Mouse (Mus musculus): ENCODE measurements around the gene Dnph1. TPM values are rescaled to one million over a fixed set of nuclear protein-coding genes. Genes with fewer than 3 reads are reported as not detected.

Dnph1 gene
- polyA plus RNA-seq, 1 experiment, result 9.9 TPM

DNA sequence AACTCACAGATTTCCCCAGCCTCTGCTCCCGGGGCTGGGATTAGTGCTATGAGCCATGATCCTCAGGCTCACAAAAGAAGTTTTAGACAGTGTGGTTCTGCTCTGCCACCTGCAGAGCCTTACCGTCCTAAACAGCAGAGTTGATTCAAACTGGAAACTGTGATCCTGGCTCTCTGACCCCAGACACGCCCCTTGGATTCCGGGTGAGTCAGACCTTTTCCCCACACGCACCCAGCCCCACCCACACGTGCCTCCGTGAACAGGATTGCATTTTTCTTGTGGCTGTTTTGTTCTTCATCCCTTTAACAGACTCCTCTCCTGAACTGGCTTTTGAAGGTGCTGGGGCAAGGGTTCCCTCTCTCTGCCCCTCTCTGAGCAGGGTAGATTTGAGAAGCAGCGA lies 1.4 kb downstream of the Dnph1 start:
- TF ChIP-seq CTCF (IDR thresholded peaks at IDR 0.05; ENCODE audit: borderline replicate concordance, insufficient read depth, low read length) (no peak), POLR2A (IDR thresholded peaks at IDR 0.05; ENCODE audit: low read depth, low read length) (no peak)
- no peak overlapping the region for H3K27ac ChIP-seq (ENCODE audit: insufficient read depth, low read length)
- no peak overlapping the region for H3K4me3 ChIP-seq (ENCODE audit: insufficient read depth, low read length)
- peaks cover 8% of the 10 kb centered on the region for H3K4me1 ChIP-seq (ENCODE audit: control insufficient read depth, insufficient read depth, low read length)

DNA sequence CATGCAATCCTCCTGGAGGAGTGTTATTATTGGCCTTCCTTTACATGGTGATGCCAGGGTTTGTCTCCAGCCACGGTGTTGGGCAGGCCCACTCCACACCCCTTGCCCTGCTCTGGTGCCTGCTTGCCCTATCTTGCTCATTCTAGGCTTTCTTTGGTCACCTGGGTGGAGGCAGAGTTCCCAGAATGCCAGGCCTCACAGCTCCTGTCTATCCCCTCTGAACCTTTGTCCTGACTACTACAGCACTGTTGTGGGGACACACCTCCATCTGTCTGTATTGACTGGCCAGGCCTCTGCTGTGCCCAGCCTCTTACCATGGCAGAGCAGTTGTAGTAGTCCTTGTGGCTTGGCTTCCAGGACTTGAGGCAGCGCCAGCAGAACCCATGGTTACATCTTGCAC lies 6.3 kb downstream of the Dnph1 start:
- Histone ChIP-seq H3K27ac (ENCODE audit: insufficient read depth, low read length) (no peak overlapping the region), H3K4me3 (ENCODE audit: insufficient read depth, low read length) (no peak overlapping the region), H3K4me1 (ENCODE audit: control insufficient read depth, insufficient read depth, low read length) (peaks cover 6% of the 10 kb centered on the region)
- TF ChIP-seq POLR2A (IDR thresholded peaks at IDR 0.05; ENCODE audit: low read depth, low read length), result no peak
- TF ChIP-seq CTCF (IDR thresholded peaks at IDR 0.05; ENCODE audit: borderline replicate concordance, insufficient read depth, low read length), result no peak

DNA sequence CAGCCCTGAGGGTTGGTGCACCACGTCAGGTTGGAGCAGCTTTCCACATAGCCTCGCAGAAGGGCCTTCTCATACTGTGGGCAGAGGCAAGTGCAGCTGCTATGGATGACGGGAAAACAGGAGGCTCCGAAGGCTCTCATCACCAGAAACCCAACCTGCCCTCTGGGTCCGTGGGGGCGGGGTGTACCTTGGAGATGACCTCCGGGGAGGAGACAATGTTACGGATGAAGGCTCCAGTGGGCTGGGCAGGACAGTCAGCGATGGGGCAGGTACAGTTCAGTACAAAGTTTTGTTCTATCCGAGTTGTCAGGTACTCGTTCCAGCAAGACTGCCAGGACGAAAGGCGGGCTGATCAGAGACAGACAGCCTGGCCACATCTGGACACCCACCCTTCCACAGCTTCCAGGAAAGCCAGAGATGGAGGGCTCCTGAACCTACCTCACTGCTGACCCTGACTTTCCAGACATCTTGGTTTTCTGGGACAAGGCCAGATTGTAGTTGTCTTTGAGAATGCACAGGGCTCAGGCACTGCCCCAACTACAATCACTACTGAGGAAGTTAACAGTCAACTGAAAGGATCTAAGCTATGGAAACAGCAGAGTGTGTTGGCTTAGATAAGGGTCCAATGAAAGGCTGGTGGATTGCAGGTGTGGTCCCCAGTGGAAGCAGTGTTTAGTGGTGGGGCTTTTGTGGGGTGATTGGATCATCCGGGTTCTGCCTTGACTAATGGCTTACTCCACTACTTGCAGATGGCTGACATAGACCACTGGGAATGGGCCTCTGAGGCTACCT lies 7.5 kb downstream of the Dnph1 start:
- TF ChIP-seq CTCF (IDR thresholded peaks at IDR 0.05; ENCODE audit: borderline replicate concordance, insufficient read depth, low read length), result no peak
- no peak for TF ChIP-seq POLR2A (IDR thresholded peaks at IDR 0.05; ENCODE audit: low read depth, low read length)
- H3K4me1 ChIP-seq (ENCODE audit: control insufficient read depth, insufficient read depth, low read length), result no peaks in the 10 kb centered on the region

GRCm38 (mm10) chr17:46505617-46506016 lies 9.1 kb downstream of the Dnph1 start:
- Histone ChIP-seq H3K27ac (ENCODE audit: insufficient read depth, low read length) (no peak overlapping the region), H3K4me1 (ENCODE audit: control insufficient read depth, insufficient read depth, low read length) (no peaks in the 10 kb centered on the region), H3K4me3 (ENCODE audit: insufficient read depth, low read length) (no peak overlapping the region)
- TF ChIP-seq POLR2A (IDR thresholded peaks at IDR 0.05; ENCODE audit: low read depth, low read length) (no peak), CTCF (IDR thresholded peaks at IDR 0.05; ENCODE audit: borderline replicate concordance, insufficient read depth, low read length) (no peak)

More for the DNA sequence above, 7.5 kb downstream of the Dnph1 start:
- H3K4me3 ChIP-seq (ENCODE audit: insufficient read depth, low read length), result no peak overlapping the region
- no peak overlapping the region for H3K27ac ChIP-seq (ENCODE audit: insufficient read depth, low read length)

DNA sequence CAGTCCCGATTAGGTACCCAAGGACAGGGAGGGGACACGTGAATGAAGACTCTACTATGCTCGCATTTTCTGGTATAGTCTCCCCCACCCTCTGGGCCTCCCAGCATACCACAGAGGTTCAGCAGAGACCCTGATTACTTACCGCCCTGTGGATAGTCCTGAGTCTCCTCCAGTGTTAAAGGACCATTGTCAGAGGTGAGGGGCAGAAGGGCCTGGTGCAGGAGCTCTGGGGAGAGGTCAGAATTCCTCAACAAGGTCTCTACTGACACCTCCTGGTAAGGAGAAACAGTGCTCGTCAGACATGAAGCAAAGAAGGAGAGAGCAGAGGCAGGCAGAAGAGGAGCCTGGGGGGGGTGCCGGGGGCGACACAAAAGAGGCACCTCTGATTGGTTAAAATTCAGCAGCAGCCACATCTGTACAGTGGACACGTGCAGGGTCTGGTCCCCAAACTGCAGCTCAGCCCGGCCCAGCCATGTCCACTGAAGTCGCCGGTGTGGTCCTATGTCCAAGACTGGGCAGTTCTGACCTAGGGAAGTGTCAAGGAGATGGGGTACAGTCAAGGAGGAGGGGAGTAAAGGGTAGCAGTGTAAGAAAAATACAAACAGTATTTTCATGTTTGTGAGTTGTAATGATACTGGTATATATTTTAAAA lies 14.7 kb downstream of the Dnph1 start:
- TF ChIP-seq CTCF (IDR thresholded peaks at IDR 0.05; ENCODE audit: borderline replicate concordance, insufficient read depth, low read length), result no peak
- no peak for TF ChIP-seq POLR2A (IDR thresholded peaks at IDR 0.05; ENCODE audit: low read depth, low read length)
- Histone ChIP-seq H3K4me3 (ENCODE audit: insufficient read depth, low read length) (no peak overlapping the region), H3K27ac (ENCODE audit: insufficient read depth, low read length) (no peak overlapping the region), H3K4me1 (ENCODE audit: control insufficient read depth, insufficient read depth, low read length) (no peaks in the 10 kb centered on the region)

DNA sequence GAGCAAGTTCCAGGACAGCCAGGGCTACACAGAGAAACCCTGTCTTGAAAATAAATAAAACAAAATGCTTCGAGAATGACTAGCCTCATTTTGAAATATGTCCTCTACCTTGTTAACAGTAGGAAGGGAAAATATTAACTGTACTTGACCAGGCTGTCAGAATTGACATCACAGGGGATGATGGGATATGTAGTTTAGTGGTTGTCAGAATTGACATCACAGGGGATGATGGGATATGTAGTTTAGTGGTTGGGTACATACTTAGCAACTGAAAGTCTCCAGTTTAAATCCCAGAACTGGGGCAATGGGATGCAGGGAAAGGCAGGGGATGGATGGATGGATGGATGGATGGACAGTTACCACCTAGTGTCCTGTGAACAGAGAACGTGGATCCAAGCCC lies 16.8 kb downstream of the Dnph1 start:
- TF ChIP-seq CTCF (IDR thresholded peaks at IDR 0.05; ENCODE audit: borderline replicate concordance, insufficient read depth, low read length) (no peak), POLR2A (IDR thresholded peaks at IDR 0.05; ENCODE audit: low read depth, low read length) (no peak)
- H3K4me1 ChIP-seq (ENCODE audit: control insufficient read depth, insufficient read depth, low read length), result no peaks in the 10 kb centered on the region
- no peak overlapping the region for H3K27ac ChIP-seq (ENCODE audit: insufficient read depth, low read length)
- H3K4me3 ChIP-seq (ENCODE audit: insufficient read depth, low read length), result no peak overlapping the region

DNA sequence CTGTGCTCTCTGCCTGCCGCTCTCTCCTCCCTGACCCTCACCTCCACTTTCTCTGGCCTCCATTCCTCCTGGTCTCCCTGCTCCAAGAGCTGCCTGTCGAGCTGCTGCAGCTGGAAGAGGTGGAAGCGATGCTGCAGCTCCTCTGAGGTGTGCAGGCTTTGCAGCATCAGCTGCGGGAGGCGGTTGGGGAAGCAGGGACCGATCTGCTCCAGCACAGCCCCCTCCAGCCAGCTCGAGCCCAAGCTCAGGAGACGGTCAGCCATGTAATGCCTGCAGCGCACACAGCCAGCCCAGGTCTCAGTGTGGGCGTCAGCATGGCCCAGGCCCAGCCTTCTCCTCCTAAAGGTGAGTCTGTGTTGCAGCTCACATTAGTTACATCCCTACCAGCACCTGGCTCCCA lies 23.5 kb downstream of the Dnph1 start:
- Histone ChIP-seq H3K4me1 (ENCODE audit: control insufficient read depth, insufficient read depth, low read length) (peaks cover 9% of the 10 kb centered on the region), H3K27ac (ENCODE audit: insufficient read depth, low read length) (no peak overlapping the region), H3K4me3 (ENCODE audit: insufficient read depth, low read length) (no peak overlapping the region)
- TF ChIP-seq CTCF (IDR thresholded peaks at IDR 0.05; ENCODE audit: borderline replicate concordance, insufficient read depth, low read length) (no peak), POLR2A (IDR thresholded peaks at IDR 0.05; ENCODE audit: low read depth, low read length) (no peak)

DNA sequence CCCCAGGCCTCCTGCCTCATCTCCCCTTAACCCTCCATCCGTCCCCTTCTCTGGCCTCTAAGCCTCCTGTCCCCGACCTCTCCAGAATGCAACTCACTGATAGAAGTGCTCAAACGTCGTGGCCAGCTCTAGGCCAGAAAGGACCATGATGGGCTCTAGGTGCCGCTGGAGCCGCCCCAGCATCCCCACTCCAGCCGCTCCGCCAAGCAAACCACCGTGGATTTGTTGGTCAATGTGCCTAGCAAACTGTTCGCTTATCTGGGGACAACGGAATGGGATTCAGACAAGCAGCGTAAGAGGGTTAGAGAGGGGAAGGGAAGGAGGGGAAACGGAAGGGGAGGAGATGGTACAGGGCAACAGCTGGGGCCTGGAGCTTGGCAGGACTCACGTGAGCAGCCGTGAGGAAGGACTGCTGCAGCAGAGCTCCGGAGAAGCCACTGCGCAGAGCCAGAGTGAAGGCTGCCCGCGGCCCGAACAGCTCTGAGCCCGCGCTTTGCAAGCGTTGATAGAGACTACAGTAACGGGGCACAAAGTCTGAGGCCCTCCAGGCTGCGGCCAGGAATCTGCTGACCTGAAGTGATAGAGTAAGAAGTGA lies 24.0 kb downstream of the Dnph1 start:
- H3K27ac ChIP-seq (ENCODE audit: insufficient read depth, low read length), result no peak overlapping the region
- H3K4me1 ChIP-seq (ENCODE audit: control insufficient read depth, insufficient read depth, low read length), result peaks cover 9% of the 10 kb centered on the region
- no peak for TF ChIP-seq CTCF (IDR thresholded peaks at IDR 0.05; ENCODE audit: borderline replicate concordance, insufficient read depth, low read length)
- no peak for TF ChIP-seq POLR2A (IDR thresholded peaks at IDR 0.05; ENCODE audit: low read depth, low read length)
- no peak overlapping the region for H3K4me3 ChIP-seq (ENCODE audit: insufficient read depth, low read length)

- Histone ChIP-seq H3K4me3 (ENCODE audit: insufficient read depth, low read length) (no peak overlapping the region), H3K4me1 (ENCODE audit: control insufficient read depth, insufficient read depth, low read length) (peaks cover 9% of the 10 kb centered on the region), H3K27ac (ENCODE audit: insufficient read depth, low read length) (no peak overlapping the region)
- TF ChIP-seq CTCF (IDR thresholded peaks at IDR 0.05; ENCODE audit: borderline replicate concordance, insufficient read depth, low read length) (no peak), POLR2A (IDR thresholded peaks at IDR 0.05; ENCODE audit: low read depth, low read length) (no peak)
Measured at GRCm38 (mm10) chr17:46521174-46521573, 24.7 kb downstream of the Dnph1 start.
